Mouse (Mus musculus) layer of hippocampus, adult 8-10 months (tissue): ENCODE results near the gene Ube2d1. TPM values are rescaled to one million over a fixed set of nuclear protein-coding genes. Genes with fewer than 3 reads are reported as not detected.
A peak's percentile ranks its signal among the peaks of the same experiment; 100 is the strongest.

Source experiments
- DNase-seq, 2 experiments: peaks; one replicate each; pipeline ENCODE4 v3.0.0; 2022; ENCODE audit warnings: low spot score in 2 of 2
- total RNA-seq, 4 experiments: library from RNA; stranded (reverse); gene quantifications; 2 replicates each; pipeline ENCODE4 v1.2.4; 2022

Ube2d1 gene
- 10 to 100 TPM; 48.3 to 51.1 (median 49.1) TPM for total RNA-seq

DNA sequence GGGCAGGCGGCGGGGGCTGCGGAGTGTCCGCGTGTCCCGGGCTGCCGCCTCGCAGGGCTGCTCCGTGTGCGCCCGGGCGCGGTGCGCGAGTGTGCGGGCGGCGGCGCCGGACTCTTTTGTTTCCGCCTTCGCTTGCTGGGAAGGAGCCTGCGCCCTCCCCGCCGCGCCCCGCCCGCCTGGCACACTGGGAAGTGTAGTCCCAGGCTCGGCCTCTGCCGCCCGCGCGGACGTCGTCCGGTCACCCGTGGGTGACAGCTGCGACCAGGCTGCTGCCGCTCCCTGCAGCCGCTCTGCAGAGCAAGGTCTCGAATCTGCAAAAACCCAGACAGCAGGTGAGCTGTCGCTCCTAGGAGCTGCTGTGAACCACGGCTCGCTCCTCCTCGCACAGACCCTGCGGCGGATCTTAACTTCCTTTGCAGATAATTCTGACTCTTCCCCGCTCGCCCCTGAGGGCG, at the start of gene Ube2d1:
TSS of gene Ube2d1 (minus strand) at position 137 of the 455 bp plus-strand sequence.
- DNase-seq = peak; percentile 81 to 88

DNA sequence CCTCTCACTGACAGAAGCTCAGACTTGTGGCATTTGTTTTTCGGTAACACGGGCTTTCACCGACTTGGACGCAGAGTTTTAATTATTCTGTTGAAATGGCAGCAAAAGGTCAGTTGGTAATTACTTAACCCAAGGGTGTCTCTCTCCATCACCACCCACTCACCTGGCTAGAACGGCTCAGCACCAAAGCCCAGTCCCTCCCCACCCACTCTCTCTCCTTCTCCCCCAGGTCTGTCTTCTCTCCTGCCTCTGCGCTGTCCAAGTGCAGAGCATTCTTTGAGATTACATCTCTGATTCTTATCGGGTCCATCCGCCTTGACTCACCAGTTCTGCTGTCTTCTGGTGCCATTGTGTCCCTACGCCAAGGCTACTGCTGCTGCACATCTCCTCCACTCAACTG, 47.8 kb upstream of the Ube2d1 start:
- no peak for DNase-seq

DNA sequence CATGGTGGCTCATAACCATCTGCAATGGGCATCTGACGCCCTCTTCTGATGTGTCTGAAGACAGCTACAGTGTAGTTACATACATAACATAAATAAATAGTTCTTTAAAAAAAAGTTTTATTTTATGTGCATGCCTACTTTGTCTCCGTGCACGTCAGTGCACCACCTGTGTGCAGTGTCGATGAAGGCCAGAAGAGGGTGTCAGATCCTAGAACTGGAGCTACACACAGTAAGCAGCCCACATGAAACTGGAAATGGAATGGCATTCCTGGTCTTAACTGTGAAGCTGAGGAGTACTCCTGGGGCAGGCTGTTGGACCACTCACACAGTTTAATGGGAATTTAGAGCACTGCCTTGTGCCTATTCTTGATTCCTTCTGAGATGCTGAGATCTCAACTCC, 47.3 kb upstream of the Ube2d1 start:
- no peak for DNase-seq

DNA sequence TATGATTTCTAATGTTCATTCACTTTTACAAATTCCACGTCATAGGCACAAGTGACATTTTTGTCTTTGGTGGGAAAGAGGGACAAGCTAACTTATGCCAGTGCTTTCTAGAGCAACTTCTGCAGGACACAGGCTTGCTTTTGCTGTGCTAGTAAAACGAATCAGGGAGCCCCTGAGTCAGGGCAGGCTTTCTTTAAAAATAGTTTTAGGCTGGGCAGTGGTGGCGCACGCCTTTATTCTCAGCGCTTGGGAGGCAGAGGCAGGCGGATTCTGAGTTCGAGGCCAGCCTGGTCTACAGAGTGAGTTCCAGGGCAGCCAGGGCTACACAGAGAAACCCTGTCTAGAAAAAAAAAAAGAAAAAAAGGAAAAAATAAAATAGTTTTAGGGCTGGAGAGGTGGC, 46.8 kb upstream of the Ube2d1 start:
- DNase-seq = no peak

DNA sequence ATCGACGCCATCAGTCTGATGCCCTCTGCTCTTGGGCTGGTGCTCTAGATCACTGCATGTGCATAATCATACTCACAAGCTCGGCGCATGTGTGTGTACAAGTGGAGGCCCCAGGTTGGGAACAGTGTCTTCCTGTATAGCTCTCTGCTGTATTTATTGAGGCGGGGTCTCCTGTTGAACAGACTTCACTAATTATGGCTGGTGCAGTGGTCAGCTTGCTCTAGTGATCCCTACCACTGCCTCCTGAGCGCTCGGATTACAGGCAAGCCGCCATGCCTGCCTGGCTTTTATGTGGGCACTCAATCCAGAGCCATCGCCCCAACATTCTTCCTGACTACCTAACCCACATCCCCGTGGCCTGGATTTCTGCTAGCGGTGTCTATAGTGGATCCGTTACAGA, 45.0 kb upstream of the Ube2d1 start:
- no peak for DNase-seq

DNA sequence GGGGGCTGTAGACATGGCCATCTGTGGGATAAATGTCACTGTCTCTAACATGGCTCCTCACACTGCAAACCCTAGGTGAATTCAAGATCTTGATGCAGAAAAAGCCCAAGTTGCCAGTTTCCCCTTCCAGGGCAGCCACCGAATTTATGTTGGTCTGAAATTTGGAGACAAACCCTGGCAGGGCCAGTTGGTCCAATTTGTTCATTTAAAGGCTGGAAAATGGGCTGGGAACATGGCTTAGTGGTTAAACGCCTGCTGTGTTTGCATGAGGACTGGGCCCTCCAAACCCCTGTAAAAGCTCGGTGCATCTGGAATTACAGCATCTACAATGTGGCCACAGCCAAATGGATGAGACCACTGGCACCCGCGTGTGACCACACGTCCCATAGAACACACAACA, 44.2 kb upstream of the Ube2d1 start:
- DNase-seq = no peak

DNA sequence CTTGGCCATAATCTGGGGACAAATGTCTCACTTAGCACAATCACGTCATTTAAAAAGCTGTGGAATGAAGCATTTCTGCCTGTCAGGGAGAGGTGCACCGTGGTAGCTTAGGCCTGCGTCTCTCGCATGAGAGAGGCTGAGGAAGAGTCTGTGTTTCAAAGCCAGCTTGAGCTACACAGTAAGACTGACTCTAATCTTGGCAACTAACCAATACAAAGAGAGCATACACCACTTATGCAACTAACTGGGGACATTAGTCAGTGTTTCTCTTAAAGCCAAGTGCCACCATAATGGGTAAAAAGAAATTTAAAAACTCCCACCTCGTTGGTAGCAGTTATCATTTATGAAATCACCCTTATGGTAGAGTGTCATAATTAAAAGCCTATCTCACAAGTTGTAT, 43.8 kb upstream of the Ube2d1 start:
- no peak for DNase-seq

DNA sequence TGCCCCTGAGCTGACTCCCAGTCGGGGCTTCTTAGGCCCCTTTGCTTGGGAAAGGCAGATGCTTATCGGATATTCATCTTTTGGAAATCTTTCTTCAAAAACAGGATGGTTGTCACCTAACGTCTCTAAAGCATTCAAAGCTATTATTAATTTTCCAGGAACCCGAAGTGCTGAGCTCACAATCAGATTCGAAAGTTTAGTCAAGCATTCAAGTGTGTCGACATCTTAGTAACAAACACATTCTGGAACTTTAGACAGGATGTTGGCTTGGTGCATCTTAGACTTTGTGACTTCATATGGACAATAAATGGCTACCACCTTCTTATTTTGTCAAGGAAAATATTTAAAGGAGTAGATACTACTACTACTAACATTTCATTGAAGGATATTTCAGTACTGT, 43.3 kb upstream of the Ube2d1 start:
- no peak for DNase-seq

DNA sequence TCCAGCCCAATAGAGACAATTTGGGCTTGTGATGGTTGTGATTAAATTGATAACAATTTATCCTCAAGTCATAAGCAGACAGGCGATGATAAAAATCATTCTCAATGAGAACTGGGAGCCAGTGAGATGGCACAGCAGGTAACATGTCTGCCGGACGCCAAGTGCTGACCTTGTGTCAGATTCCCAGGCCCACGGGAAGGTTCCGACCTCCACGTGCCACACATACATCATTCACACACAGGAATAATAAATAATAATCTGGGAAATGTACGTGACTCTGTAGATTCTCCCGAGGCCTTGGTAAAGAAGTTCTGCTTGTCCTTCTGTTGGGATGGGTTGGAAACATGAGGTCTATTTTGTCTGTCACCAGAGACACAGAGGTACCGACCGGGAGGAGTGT, 42.3 kb upstream of the Ube2d1 start:
- DNase-seq = no peak

DNA sequence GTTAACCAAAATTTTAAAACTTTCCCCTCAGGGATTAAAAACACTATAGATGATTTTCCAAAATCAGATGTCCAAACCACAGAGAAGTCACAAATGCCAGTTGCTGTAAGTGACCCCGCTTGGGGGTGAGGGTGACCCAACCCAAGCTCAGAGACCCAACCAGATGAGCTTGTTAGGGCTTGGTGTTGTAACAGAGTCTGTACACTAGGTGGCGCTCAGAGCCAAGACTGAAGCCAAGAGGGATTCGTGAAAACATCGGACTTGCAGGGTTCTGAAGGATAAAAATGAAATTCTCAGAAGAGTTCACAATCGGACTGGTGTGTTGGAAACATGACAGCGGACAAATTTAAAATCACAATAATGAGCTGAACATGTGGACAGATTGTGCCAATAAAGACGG, 41.7 kb upstream of the Ube2d1 start:
- peak in 1 of 2 experiments; percentile 77 for DNase-seq

DNA sequence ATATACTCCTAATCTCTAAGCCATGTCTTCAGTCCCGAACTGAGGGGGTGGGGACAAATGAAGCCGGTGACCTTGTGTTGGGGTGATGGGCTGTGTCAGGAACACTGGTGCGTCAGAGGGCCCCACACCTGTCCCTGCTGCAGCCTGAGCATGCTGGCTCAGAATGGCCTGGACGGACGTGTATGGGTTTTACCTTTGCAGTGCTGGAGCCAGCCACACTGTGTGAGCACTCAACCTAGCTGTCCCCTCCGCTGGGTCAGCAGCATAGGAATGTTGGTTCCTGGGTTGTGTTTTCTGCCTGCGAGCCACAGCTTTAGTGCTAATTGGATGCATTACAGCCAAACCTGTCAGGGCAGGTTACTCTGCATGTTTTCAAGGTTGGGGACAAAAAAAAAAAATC, 41.1 kb upstream of the Ube2d1 start:
- no peak for DNase-seq

DNA sequence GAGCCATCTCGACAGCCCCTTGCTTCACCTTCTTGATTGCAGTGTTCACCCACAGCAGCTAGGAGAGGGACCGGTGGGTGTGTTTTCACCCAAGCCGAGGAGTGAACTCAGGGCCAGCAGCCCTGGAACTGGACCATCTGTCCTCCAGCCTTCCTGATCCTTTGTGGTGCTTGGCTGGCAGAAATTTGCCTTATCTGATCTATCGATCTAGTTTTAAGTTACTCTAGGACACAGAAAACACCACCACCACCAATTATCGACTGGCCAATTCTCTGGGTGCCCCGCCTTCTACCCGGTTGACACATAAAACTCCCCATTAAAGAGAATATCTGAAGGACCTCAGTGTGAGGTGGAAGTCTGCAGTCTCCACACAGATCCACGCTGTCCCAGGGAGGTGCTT, 38.6 kb upstream of the Ube2d1 start:
- no peak for DNase-seq

DNA sequence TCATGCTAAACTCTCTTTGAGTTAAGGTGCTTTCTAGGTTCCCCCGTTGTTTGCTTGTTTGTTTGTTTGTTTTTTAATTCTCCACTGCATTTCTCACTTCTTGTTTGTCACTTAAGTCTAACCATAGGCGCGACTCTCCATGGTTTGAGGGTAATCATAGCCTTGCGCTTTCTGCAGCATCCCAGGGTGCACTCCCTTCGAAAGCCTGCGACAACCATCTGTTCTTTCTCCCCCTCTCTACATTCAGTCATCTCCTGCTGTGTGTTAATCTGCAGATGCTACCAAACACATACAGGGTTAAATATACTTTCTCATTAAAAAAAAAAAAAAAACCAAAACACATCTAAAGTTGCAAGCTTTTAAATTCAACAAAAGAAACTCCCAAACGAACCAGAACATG, 31.4 kb upstream of the Ube2d1 start:
- no peak for DNase-seq

DNA sequence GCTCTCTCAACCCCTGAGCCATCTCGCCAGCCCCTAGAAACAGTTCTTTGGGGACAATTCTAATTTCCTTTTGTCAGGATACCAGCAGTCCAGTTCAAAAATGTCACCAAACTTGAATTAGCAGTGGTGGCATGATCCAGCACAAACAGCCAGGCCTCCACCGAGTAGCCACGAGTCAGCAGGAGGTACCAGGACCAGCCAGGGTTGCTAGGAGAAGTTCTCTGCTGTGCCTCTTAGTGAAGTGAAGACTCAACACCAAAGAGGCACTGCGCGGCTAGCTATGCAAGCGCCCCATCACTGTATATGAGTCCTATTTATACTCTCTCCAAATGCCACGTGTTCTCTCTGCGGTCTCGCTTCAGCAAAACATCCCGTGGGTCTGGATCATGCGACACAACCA, 31.0 kb upstream of the Ube2d1 start:
- no peak for DNase-seq

DNA sequence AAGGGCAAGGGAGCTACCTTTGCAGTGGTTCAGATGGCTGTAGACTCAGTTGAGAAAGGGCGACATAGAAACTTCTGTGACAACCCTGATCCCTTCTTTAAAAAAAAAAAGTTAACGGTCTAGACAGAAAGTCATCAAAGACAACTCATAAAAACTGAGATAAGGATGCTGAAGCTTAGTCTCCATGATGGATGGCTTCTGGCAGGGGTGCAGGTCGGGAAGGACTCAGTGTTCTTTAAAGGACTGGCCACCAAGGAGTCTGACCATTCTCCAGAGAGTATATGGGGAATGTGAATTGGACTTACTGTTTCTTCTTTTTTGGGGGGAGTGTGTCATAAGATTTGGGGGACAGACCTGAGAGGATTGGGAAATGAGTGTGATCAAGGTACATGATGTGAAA, 29.5 kb upstream of the Ube2d1 start:
- DNase-seq = no peak

DNA sequence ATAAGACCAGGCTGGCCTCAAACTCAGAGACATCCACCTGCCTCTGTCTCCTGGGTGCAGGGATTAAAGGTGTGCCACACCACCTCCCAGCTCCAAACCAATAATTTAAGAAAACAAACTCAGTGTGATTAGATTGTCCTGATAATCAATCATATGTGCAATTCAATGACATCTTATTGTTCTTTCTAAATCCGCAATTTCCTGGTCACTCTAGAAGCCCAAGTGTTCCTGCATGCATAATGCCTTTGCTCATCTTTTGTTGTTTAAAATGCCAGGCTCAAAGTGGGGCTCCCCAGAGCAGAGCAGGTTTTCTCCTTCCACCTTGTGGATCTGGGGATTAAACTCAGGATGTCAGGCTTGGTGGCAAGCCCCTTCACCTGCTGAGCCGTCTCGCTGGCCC, 25.2 kb upstream of the Ube2d1 start:
- DNase-seq = no peak

DNA sequence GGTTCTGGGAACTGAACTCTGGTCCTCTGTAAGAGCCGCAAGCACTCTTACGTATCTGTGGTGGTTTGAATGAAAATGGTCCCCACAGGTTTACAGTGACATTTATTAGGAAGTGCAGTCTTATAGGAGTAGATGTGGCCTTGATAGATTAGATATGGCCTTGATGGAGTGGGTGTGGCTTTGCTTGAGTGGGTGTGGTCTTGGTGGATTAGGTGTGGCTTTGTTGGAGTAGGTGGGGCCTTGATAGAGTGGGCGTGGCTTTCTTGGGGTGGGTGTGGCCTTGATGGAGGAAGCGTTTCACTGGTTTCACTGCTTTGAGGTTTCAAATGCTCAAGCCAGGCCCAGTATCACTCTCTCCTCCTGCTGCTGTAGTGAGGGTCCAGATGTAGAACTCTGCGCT, 23.1 kb upstream of the Ube2d1 start:
- no peak for DNase-seq

DNA sequence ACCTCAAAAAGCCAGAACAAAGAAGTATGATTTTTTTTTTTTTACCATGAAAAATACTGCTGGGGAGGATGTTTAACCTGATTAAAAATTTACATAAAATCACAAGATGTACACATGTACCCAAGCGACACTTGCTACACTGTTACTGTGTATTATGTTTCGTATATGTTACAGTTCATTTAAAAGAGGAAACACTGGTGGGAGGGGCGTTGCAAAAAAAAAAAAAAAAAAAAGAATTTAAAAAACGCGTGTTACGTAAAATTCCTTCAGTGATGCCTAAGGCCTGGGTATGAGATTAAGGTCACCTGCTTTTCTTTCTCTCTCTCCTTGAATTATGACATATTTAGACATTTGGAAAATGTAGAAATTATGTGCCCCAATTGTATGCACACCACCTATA, 21.7 kb upstream of the Ube2d1 start:
- DNase-seq = no peak

DNA sequence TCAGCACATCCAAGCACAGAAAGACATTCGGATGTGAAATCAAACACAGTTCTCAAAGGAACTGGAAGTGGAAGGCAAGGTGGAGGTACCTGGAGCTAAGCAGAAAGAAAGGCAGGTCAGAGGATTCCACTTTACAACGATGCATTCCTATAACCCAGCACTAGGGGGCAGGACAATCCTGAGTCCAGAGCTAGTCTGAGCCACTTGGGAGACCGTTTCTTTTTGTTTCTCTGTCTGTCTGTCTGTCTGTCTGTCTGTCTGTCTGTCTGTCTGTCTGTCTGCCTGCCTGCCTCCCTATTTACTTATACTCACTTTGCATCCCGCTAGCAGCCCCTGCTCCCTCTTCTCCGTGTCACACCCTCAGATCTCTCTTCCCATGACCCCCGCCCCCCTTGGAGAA, 21.1 kb upstream of the Ube2d1 start:
- DNase-seq = no peak

DNA sequence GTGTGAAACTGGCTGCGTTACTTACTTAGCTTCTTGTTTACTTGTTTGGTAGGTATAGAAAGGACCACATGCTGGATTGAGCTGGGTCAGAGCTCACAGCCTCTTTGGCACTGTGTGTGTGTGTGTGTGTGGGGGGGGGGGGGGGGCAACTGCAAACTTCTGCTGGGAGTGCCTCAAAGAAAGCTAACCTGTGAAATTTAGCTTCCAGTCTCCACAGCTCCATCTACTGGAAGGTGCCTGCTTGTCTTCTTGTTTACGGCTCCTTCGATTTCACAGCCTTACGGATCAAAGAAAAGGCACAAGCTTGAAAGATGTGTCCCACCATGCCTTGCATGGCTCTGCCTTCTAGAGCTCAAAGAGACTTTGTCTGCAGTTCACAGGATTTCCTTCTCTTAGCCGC, 17.4 kb upstream of the Ube2d1 start:
- DNase-seq = no peak

DNA sequence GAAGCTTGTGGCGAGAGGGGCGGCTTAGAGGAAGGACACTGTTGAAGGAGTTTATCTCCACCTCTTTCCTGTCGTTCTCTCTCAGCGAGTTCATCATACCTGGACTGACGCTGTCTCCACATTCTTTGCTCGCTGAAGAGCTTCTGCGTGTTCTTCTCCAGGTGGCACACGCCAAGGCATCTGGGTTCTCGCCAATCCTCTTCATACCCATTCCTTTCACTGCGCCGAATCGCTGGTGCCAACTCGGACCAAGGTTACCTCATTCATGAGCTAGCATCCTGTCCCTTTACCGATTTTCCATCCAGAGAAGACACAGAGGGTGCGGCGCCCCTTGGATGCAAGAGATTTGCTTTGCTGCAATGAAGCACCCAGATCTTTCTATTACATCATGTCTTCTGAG, 15.1 kb upstream of the Ube2d1 start:
- no peak for DNase-seq

DNA sequence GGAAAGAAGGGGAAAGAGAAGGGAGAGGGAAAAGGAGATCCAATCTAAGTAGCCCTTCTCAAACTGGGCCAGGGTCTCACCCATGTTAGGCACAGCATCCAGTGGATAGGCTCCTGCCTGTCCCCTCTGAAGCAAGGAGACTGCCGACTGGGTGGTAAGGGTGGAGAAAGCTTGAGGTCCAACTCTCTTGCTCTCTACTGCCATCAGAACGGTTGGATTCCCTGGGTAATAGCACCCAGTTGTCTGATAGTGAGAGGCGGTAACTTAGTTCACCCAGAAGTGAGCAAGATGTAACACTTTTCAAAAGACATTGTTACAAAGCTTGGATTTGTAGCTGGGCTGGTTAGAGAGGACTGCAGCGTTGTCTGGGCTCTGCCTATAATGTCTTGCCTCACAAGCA, 8.2 kb upstream of the Ube2d1 start:
- no peak for DNase-seq

DNA sequence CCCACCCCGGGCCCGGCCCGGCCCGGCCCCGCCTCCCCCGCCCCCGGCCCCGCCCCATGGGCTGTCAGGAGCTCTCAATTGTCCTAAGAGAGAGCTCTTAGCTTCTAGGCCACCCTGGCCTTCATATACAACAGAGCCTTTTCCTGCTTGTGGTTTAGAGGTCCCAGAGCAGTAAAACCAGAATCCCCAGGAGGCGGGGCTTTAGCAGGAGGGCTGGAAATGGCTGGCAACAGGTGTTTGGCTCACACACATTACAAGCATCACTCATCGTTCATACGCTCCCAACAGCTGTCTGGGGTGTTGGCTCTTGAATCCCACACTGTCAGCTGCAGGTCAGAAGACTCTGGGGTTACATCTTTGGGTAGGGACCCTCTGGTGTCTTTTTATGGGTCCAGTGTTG, 7.2 kb upstream of the Ube2d1 start:
- no peak for DNase-seq

DNA sequence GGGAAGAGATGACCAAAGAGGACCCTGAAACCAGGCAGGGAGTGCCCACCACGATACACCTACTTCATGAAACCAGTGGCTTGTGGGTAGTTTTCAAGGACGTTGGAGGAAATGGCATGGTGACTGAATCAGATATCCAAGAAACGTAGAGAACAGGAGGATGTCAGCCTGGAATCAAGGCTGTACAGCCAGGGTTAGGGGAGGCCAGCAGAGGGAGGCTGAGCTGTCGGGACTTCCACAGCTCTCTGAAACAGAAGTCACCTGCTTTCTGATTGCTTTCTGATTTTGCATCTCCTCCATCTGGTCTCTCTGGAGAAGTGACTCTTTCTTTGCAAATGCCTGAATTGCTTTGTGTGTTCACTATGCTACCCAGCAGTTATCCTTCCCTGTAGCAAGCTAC, 6.7 kb upstream of the Ube2d1 start:
- DNase-seq = no peak
